Mouse (Mus musculus): Measurements from ENCODE around the gene Mfap3l. TPM values are rescaled to one million over a fixed set of nuclear protein-coding genes. Genes with fewer than 3 reads are reported as not detected.

The Mfap3l gene
- polyA plus RNA-seq, 1 experiment from 2014 or later: 1.7 TPM

GRCm38 (mm10) chr8:60714724-60715123, 82.1 kb downstream of the Mfap3l start:
- no peak overlapping the region for H3K27ac ChIP-seq (ENCODE audit: low read depth, low read length)
- no peaks in the 10 kb centered on the region for H3K27me3 ChIP-seq (ENCODE audit: control insufficient read depth, insufficient read depth, low read length)
- no peaks in the 10 kb centered on the region for H3K9me3 ChIP-seq (ENCODE audit: control insufficient read depth, low read length)
- H3K4me1 ChIP-seq (replicated peaks; ENCODE audit: control insufficient read depth, insufficient read depth, low read length): no peaks in the 10 kb centered on the region
- no peak for ATAC-seq (replicated peaks; ENCODE audit: low FRiP score)
- H3K4me2 ChIP-seq (ENCODE audit: low read depth, low read length, severe bottlenecking): no peak overlapping the region
- WGBS: 88% methylated on average over 2 of the region's 3 CpGs
- H3K36me3 ChIP-seq (ENCODE audit: control insufficient read depth, insufficient read depth, low read length): no peaks in the 10 kb centered on the region
- no peak for DNase-seq (ENCODE audit: low spot score)
- H3K4me3 ChIP-seq (ENCODE audit: low read depth, low read length): no peak overlapping the region
- H3K9ac ChIP-seq (ENCODE audit: low read length): no peak overlapping the region

DNA sequence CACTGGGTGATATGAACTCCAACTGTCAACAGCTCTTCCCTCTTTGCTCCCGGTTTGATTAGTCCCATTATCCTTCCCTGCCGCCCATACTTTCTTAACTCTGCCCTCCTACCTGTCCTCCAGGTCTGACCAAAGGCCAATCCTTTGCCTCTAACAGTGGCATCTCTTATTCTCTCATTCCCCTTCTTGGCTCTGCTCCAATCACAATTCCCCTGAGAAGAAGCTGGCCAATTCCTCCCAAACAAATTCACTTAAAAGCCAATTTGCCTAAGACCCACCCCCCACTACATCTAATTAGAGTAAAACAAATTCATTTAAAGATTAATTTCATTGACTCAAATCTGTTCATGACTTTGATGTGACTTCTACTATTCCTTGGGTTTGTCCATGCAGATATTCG, 86.1 kb downstream of the Mfap3l start:
- no peaks in the 10 kb centered on the region for H3K9me3 ChIP-seq (ENCODE audit: control insufficient read depth, low read length)
- ATAC-seq (replicated peaks; ENCODE audit: low FRiP score) (no peak), DNase-seq (ENCODE audit: low spot score) (no peak)
- no peaks in the 10 kb centered on the region for H3K4me1 ChIP-seq (replicated peaks; ENCODE audit: control insufficient read depth, insufficient read depth, low read length)
- 71% methylated on average over 3 of the region's 3 CpGs for WGBS
- no peak overlapping the region for H3K27ac ChIP-seq (ENCODE audit: low read depth, low read length)
- no peak overlapping the region for H3K4me2 ChIP-seq (ENCODE audit: low read depth, low read length, severe bottlenecking)
- H3K36me3 ChIP-seq (ENCODE audit: control insufficient read depth, insufficient read depth, low read length): no peaks in the 10 kb centered on the region
- no peaks in the 10 kb centered on the region for H3K27me3 ChIP-seq (ENCODE audit: control insufficient read depth, insufficient read depth, low read length)
- no peak overlapping the region for H3K9ac ChIP-seq (ENCODE audit: low read length)
- no peak overlapping the region for H3K4me3 ChIP-seq (ENCODE audit: low read depth, low read length)

Other genes with a start within 250 kb of the Mfap3l start
- gene Gm10283, start 129.6 kb upstream of the Mfap3l start, polyA plus RNA-seq (2014; fragmentation: Nextera tagmentation; extraction: Ambion mirVana): not detected in 2 replicates
- 1.9 TPM in 2 replicates for gene Aadat, start 126.9 kb upstream of the Mfap3l start, polyA plus RNA-seq (2014; fragmentation: Nextera tagmentation; extraction: Ambion mirVana)

Data from forebrain, embryonic 11.5 days (tissue).